Mouse (Mus musculus) frontal cortex, adult 2 months (tissue): ENCODE results near the gene Ranbp10. TPM values are rescaled to one million over a fixed set of nuclear protein-coding genes. Genes with fewer than 3 reads are reported as not detected.
"Not testable (repeated sequence)": the region's sequence is repeated elsewhere in the genome, so short reads cannot be mapped to it uniquely, and the experiment has no call there.

Experiments
- DNase-seq, 2 experiments: peaks; one replicate each; pipeline ENCODE4 v3.0.0; 2022; ENCODE audit warnings: low spot score in 1 of 2; ENCODE audit errors: extremely low spot score in 1 of 2
- polyA plus RNA-seq: library from polyadenylated mRNA; depleted of rRNA; stranded (reverse); fragments of >200 nt; gene quantifications from 2 replicates; pipeline ENCODE4 v1.2.3, GENCODE M21; 2012

Ranbp10 gene
- polyA plus RNA-seq, 1 experiment: 28.5 TPM

DNA sequence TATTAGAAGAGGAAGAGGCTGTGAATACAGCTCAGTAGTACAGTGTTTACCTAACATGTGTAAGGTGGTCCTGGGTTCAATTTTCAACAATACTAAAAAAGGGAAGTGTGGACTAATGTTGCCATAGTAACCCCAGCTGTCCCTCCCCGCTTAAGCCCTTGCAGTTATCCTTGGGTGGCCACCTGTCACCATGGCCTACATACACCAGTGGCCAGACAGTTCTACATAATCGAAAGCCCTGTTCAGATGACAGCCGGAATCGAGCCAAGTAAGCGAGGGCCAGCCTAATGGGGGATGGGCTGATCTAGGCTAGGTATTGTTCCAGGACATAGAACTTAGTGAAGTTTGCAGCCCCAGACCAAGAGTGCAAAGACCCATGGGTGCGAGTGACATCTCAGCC is 9.8 kb upstream of the Ranbp10 start:
- no peak for DNase-seq

DNA sequence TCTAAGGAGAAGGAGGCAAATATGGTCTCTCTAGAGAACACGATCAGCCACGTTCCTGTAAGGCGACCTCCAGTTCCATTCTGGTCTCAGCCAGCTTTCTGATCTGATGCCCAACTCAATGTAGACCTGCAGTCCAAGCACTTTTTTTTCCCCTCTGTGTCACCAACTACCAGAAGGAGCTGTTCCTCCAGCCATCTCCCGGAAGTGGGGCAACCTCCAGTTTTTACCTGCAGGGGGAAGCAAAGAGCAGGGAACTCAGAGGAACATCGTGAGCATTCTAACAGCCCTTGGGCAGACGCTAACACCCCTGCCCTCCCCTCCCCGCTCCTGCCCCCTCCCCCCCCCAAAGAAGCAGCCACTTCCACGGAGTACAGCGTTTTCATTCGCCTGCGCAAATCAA is 8.2 kb upstream of the Ranbp10 start:
- DNase-seq: peak; percentile 38 to 88

DNA sequence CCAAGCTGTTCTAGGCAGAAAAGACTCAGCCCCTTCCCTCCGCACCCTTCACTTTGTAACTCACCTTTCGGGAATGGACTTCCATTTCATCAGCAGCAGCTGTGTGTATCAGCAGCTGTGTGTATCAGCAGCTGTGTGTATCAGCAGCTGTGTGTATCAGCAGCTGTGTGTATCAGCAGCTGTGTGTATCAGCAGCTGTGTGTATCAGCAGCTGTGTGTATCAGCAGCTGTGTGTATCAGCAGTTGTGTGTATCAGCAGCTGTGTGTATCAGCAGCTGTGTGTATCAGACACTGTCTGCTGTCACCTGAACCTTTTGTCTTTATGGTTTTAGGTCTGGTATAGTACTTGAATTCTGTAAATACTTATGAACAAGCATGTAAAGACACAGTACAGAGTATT is 6.6 kb upstream of the Ranbp10 start:
- DNase-seq: not testable (repeated sequence)

DNA sequence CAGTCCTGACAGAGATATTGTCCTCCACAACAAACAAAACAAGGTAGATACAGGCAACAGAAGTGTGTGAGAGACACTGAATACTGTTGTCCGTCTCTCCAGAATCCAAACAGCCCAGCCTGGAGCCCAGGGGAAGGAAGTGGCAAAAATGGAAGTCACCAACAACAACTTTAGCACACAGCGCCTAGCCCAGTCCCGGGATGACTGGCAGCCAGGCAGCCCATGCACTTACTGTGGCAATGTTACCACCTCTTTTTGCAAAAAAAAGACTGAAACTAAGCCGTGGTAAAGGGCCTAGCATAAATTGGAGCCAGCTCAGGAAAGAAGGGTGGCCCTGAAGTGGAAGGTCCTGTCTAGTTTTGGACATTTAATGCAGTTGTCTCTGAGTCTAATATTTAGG is 771 bp downstream of the Ranbp10 start:
- no peak for DNase-seq

DNA sequence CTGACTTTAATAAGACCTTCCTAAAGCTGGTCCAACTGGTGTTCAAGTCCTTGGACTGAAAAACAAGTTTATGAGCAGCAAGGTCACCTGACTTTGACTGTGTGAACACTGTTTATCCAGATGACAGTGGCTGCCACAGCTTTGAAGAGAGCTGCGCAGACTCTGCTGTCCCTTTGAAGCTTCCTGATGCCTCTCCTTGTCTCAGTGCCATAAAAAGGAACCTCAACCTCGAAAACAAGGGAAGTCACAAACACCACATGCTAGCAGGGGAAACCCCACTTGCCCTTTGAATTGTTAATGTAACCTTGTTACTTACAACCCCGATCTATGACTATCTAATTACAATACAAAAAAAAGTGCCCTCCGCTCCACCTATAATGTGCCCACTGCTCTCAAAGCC is 1.6 kb downstream of the Ranbp10 start:
- no peak for DNase-seq

DNA sequence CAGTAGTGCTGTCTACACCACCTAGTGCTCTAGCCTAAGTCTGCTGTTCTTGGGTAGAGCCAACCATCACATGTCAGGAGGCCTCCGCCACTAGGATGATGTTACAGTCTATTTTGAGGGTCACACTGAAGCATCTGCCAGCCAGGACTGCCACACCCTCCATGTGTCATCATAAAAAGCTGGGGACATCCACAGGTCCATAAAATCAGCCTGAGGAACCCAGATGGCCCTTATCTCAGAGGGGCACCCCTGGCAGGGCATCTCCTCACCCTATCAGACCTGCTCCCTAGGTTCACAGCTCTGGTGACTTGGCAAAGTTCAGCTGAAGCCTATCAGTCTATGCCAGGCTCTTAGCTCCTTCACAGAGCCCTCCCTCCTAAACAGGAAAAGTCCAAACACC is 6.2 kb downstream of the Ranbp10 start:
- no peak for DNase-seq

DNA sequence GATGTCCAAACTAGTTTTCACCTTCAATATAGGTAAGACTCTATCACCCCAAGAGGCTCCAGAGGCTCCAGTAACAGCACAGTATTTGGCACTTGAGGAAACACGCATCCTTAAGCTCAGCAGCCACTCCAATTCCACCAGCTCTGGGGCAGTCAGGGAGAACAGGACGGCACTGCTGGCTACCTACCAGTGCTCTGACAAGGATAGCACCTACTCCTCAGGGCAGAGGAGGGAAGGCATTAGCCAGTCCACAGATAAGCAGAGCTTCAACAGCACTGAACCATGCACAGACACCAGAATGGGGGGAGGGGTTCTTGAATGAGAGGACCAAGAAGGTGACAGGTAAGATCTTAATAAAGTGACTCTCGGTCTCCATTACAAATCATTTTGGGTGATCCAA is 7.5 kb downstream of the Ranbp10 start:
- DNase-seq: no peak

DNA sequence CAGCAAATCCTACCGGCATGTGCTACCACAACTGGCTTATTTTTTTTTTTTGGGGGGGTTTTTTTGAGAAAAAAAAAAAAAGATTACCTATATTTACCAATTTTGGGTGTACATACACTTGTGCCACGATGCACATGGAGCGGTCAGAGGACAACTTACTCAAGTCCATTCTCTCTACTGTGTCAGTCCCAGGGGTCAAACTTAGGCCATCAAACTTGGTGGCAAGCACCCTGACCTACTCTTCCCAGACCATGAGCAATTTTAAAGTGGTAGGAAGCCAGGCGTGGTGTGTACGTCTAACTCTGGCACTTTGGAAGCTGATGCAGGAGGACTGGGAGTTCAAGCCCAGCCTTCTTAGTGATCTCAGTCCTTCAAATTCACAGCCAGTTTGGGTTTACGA is 13.9 kb downstream of the Ranbp10 start:
- DNase-seq: no peak

DNA sequence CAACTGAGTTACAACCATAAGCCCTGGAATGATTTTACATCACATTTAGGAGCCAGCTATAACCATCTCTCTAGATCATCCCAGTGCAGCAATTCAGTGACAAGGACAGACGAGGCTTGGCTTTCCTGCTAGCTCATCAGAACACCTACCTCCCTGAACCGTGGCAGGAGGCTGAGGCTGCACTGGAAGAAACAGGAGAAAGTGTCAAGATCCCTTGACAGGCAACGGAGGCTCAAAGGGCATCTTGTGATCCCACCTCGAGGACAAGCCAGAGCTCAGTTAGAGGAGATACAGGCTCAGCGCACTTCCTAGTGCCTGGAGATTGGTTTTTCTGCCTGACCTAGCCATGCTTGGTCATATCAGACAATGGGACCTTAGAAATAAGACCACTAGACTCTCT is 14.6 kb downstream of the Ranbp10 start:
- no peak for DNase-seq

DNA sequence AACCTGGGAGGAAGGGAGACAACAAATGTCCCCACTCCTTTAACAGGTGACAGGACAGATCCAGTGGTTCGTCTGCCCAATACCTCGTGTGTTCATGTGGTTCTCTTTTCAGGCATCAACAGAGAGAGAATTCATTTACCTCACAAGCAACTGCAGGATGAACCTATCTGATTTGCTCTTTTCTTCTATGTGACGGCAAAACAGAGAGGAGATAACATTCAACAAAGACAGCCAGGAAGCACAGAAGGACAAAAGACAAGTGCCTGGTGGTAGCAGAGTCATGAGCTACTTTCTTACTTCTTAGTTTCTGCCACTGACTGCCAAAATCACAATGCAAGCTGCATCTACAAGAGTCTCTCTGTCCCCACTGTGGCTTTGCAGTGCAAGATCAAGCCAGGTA is 15.6 kb downstream of the Ranbp10 start:
- no peak for DNase-seq

DNA sequence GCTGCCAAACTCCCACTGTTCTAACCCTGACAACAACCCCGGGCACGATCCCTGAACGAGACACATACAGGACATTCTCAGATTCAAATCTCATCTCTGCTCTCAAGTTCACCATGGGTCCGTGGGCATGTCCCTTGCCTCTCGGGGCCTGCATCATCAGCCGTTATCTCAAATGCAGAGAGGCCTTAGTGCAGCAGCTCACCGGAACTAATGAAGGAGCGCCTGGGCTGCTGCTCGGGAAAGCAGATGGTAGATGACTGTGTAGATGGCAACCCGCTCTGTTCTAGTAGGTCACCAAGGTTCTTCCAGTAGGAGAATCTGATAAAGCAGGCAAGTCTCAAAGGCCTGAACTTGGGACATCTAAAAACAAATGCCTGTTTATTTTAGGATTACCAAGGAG is 16.1 kb downstream of the Ranbp10 start:
- DNase-seq: no peak

DNA sequence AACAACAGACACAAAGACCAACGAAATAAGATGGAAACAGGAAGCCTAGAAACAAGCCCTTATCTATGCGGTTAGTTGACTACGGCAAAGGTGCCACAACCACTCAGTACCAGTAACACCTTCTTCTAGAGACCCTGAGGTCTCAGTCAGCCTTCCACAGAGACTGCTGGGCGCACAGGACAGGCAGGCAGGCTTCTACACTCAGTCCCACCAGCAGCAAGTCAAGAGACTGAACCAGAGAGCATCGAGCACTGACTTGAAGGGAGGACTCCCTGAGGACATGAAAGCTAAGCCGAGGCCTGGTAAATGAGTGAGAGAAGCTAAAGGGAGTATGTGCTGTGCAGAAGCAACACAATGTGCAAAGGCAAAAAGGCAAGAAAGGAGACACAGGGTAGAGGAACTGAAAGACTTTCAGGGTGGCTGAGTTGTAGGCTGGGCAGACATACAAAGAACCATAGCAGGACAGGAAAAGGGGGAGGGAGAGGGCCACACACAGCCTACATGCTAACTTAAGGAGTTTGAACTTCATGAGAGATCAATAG is 16.8 kb downstream of the Ranbp10 start:
- no peak for DNase-seq

DNA sequence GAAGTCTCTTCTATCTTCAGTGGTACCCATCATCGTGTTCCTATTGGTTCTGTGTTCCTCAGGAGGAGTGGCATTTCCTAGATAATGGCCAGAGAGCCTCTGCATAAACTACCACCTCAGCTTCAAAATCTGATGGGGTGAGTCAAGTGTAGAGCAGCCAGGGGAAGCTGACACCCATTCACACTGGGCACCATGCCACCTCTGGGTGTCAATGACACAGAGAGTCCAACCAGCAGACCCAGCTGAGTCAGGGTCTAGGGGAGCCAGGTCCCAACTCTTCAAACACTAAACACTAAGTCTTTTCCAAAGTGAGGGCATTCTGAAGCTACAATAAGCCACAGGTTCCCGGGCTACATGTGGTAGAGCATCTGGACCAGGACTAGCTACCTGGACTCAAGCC is 18.7 kb downstream of the Ranbp10 start:
- DNase-seq: no peak

DNA sequence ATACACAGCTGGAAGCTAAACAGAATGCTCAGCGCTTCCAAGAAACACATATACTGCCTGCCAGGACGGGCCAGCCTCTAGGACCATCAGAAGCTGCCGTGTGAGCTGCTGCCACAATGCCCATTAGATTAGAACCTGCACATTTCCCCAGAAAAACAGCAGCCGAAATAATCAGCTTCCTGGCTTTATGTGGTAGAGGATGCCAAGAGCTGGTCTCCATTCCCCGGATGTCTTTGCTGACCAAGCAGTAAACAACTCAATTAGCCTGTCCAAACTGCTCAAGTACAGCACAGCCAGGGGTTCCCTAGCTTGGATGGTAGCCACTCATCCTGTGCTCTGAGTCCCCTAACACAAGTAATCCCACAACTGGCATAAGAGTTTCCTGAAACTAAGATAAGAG is 19.4 kb downstream of the Ranbp10 start:
- no peak for DNase-seq

DNA sequence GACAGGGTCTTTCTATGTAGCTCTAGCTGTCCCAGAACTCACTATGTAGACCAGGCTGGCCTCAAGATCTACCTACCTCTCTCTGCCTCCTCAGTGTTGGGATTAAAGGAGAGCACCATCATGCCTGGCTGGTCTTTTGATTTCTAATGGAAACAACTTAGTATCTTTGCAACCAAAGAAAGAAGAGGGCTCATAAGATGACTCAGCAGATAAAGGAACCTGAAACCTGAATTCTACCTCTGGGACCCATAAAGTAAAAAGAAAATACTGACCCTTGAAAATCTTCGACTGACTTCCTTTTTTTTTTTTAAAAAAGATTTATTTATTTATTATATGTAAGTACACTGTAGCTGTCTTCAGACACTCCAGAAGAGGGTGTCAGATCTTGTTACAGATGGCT is 21.2 kb downstream of the Ranbp10 start:
- DNase-seq: no peak

DNA sequence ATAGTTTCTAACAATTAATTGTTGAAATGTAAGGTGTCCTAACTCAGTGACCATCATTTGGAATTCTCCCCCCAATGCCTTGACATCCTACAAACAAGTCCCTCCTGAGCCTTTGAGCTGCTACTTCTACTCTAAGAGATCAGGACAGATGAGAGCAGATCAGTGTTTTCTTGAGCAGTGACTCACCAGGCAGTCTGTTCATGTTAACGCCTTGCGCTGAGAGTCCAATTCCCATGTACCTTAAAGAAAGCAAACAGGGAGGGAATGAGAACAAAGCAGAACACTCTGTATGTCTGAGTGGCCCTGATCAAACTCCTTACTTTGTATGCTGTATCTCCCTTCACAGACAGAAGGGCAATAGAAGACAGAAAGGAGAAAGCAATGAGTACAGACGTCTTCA is 21.8 kb downstream of the Ranbp10 start:
- no peak for DNase-seq

DNA sequence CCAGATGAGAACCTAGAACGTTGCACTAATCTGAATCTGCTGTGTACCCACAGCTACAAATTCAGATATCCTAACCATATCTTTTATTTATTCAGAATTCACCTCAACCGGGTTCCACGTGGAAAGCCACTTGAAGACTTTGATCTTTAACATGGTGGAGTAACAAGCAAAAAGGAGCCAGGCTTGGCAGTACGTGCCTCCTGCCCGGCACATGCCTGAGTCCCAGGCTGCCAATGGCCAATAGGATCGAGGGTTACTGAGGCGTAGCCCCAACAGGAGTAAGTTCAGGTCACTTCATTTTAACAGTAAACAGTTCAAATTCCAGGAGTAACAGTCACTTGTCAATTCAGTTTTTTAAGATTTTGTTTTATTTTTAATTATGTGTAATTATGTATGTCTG is 22.4 kb downstream of the Ranbp10 start:
- no peak for DNase-seq

DNA sequence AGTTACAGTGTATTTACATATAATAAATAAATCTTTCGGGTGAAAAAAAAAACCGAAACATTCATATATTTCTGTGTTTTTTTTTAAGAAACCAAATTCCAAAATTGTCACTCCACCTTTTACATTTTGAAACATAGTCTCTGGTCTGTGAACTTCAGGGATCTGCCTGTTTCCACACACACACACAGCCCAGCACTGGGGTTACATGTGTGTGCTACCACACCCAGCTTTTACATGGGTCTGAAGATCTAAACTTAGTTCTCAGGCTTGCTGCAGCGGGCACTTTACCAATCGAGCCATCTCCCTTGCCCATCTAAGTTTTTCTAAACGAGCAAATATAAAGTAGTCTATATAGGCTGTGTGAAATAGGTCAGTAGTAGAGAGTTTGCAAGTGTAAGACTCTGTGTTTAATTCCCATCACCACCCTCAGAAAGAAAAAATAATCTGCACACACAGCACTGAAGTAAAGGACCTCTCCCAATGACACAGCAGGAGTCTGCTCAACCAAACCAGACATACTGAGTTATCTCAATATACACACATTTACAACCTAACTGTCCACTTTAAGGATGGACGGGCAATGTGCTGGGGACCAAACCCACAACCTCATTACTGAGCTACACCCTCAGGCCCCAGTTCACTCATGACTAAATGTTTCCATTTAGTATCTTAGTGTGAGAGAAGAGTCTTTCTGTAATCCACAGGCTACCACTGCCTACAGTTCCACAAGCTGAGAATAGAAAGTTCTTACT is 25.8 kb downstream of the Ranbp10 start:
- DNase-seq: no peak

DNA sequence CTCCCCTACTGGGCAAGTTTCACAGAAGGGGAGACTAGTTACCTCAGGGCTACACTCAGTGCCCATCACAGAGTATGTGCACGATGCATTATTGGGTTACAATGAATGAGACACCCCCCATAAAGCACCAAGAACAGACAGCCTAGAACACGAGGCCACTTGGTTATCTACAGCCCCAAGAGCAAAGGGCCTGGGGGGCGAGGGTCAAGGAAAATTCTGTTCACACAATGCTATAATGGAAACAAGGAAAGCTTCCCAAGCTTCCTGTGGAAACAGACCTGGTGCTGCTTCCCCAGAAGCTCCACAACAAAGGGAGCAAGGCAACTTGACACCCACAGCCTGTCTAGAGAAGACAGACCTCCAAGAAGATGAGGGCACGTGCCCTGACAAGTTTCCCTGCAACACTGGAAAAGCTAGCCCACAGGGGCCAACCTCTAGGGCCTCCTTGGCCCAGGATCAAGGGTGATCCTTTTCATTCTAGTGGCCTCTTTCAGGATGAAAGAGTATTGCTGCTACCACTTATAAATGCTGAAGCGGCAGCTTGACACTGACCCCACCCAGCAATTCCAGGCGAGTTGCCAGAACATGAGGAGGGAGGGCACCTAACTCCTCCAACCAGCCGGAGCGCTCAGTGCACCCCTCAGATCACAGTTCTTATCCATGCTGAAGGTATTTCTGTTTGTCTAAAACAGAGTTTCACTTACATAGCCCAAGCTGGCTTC is 27.9 kb downstream of the Ranbp10 start:
- DNase-seq: peak in 1 of 2 experiments; percentile 44

DNA sequence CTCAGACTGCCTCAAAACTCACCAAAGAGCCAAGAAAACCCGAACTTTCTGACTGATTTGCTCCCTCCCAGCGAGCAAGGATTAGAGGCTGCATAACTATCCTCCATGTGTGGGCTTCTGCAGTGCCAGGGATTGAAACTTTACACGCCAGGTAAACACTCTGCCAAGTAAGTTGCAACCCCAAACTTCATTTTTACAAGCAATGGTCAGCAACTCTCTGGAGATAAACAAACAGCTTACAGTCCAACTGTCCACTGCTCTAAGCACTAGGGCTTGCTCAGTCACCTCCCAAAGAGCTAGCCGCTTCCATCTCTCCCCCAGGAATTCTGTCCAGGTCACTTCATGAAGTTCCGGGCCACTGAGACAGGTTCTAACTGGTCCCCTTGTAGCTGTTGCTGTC is 28.7 kb downstream of the Ranbp10 start:
- no peak for DNase-seq

DNA sequence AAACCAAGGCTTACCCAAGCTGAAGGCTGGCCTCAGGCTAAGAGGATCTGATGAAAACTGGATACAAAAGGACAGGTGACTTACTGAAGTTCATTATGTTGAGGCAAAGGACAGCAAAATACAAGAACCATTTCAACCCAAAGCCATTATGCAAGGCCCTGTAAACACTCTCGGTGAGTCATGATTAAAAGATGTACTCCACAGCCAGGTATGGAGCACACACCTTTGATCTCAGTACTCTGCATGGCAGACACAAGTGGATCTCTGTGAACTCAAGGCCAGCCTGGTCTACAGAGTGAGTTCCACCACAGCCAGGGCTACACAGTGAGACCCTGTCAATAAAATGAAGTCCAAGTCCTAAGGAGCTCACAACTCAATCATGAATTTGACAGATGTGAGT is 31.4 kb downstream of the Ranbp10 start:
- DNase-seq: no peak

DNA sequence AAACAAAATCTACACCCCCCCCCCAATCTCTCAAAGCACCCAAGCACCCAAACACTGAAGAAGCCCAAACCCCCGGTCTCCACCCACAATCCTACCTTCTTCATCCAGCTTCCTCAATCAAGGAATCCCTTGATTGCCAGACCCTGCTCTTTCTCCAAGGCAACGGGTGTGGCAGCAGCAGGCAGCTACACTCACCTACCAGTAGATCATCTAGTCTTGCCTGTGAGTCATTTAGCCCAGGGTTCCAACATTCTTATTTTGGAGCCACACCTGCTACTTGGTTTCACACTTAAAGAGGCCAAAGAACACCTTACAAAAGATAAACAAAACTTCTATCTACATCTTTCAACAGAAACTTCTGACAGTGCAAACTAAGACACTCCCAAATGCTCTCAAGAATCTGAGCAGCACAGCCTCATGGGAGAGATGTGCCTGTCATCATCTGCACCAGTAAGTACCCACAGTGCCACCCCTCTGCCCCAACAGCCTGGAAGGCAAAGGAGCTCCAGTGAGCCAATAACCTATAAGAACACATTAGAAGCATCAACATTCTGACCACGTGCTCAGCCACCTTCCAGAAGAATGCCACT is 33.0 kb downstream of the Ranbp10 start:
- DNase-seq: no peak
